Mouse (Mus musculus) adrenal gland, postnatal 4 days (tissue): ENCODE data around the gene 1700092M07Rik. TPM values are rescaled to one million over a fixed set of nuclear protein-coding genes. Genes with fewer than 3 reads are reported as not detected.

Experiments
- DNase-seq, 2 experiments: peaks; one replicate each; pipeline ENCODE4 v3.0.0; 2021 to 2022; ENCODE audit warnings: low spot score in 2 of 2, mixed read lengths in 2 of 2
- total RNA-seq, 2 experiments: library from RNA; stranded (reverse); gene quantifications; 2 replicates each; pipeline ENCODE4 v1.2.3; 2021

1700092M07Rik gene
- total RNA-seq, 2 experiments from 2014 or later, result 2.3 to 2.5 TPM

- no peak for DNase-seq
Observed at GRCm38 (mm10) chr19:8739646-8740045, 872 bp upstream of the 1700092M07Rik start.

DNA sequence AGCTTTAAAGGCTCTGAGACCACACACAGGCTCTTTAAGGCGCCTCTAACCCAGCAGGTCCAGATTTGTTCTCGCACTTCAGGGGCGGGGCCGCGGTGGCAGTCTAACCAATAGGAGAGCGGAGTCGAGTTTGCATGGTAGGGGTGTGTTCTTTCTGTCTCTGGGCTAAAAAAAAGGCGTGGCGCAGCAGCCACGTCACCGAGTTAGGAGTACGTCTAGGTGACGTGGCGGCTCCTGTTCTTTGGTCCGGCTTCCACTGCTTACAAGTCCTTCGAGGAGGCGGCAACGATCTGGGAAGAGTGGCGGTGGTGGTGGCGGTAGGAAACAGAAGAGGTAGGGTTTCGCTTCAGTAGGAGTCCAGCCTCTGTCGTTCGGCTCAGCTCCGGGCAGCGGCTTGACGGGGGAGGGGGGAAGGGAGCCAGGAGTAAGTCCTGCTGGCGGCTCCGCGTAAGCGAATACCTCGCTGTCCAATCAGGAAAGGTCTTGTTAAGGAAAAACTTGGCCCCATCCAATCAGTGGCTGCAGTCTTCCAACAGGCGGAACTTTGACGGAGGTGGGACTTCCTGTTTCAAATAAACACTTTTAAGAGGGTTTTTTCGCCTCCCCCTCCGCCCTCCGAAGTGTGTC, 838 bp downstream of the 1700092M07Rik start, which contains the start of gene Stx5a:
Gene Stx5a, plus strand, starts transcription at position 171 of the 627 bp plus-strand sequence.
- peak; percentile 69 to 92 for DNase-seq

DNA sequence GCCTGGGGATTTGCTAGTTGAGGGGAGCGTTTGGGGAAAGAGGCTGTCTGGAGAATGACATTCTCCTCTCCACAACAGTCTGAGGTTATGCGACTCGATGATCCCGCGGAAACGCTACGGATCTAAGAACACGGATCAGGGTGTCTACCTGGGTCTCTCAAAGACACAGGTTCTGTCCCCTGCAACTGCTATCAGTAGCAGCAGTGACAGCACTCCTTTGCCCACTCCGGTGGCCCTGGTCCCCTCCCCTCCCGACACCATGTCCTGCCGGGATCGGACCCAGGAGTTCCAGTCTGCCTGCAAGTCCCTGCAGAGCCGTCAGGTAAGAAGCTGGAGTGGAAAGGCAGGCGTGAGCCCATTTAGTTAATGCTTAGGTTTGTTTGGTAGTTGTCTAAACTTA, 1.7 kb downstream of the 1700092M07Rik start:
- no peak for DNase-seq

DNA sequence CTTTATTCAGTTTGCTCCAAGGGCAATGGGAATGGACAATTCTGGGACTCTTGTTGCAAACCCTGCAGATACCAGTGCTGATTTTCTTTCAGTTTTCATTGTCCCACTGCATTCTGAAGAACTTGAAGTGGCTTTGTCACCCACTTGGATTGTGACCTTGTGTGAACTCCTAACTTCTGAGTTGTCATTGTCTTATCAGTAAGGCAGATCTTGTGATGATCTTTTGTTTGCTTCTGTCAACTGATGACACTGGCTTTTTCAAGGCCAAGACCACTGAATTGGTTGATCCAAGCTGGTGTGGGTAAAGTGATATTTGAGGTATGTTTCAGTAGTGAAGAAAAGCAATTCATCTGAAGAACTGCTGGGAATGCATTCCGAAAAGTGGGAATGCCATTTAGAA, 4.9 kb downstream of the 1700092M07Rik start:
- DNase-seq, result no peak

DNA sequence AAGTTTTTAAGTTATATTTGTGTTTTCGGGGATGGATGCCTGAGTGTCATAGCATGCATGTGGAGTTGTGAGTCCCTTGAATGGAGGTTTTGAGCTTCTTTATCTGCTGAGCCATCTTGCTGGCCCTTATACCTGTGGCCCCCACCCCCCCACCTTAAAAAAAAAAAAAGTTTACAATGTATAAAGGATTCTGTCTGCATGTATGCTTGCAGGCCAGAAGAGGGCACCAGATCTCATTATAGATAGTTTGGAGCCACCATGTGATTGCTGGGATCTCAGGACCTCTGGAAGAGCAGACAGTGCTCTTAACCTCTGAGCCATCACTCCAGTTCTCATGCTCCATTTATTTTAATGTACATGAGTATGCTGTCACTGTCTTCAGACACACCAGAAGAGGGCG, 6.8 kb downstream of the 1700092M07Rik start:
- DNase-seq, result no peak

DNA sequence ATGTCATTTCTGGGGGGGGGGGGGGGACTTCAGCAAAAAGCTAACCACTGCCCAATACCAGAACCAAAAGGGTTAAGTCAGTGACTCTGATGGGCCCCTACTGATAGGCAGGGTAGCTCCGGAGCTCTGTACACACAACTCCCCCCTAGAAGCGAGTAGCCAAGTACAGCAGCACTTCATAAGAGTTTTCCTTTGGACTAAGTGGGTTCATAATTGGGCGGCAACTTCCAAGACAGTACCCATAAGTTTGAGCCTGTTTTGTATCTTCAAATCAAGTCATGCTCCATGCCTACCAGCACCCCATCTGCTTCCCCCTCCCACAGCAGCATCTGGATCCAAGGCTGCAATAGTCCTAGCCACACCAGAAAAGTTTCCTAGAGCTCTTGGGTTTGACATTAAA, 15.1 kb downstream of the 1700092M07Rik start:
- no peak for DNase-seq

DNA sequence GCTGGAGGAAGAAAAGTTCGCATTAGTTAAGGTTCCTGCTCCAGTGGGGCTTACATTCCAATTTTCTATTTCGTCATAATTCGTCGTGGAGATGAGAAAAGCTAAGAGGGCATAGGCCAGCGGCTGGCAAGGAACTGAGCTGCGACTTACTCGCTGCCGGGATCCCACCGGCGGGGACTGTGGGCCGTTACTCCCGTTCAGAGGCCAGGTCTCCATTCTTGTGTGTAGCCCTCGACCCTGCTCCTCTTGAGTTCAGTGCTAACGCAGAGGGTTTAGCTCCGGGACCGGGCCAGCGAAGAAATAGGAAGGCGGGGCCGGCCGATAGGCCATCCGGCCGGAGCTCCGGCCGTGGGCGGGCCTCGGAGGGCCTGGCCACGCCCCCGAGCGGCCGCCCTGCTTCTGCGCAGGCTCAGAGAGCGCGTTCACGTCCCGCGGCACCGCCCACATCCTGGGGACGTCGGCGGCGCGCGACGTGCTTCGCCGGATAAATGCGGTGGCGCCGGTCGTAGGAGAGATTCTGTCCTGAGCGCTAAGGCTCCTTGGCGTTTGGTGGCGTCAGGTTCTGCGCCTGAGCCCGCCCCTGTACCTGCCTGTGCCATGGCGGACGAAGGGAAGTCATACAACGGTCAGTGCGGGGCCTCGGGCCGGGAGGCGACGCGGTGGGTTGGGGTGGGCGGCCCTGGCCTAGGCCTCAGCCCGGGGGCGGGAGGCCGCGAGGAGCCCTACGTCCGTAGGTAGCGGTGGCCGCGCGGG, 16.3 kb downstream of the 1700092M07Rik start, which contains the start of gene Nxf1:
Gene Nxf1, plus strand, starts transcription at position 439 of the 753 bp plus-strand sequence.
- peak; percentile 81 to 89 for DNase-seq

DNA sequence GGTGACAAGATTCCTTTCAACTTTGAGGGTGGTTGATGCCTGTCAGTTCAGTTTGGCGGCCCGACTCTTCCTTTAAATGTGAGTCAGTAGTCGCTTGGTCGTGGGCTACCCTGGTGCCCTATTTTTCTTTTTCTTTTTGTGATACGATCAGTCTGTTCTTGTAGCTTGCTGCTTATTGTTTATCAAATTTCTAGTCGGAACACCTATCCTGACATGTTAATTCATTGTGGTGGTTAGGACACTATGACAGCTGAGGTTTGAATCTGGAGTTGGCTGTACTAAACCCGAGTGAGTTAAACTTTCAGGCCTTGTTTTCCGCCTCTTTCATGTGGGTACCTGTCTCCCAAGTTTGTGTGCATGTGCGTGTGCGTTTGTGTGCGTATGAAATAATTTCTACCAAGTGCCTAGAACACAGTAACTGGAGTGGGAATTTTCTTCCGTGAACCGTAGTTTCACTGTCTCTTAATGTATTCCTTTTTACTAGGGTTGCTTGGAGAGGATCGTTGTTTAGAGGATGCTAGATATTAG, 17.0 kb downstream of the 1700092M07Rik start:
- DNase-seq, result no peak

- DNase-seq, result no peak
Observed at GRCm38 (mm10) chr19:8758899-8759298, 18.4 kb downstream of the 1700092M07Rik start.

GRCm38 (mm10) chr19:8760757-8761156, 20.2 kb downstream of the 1700092M07Rik start:
- no peak for DNase-seq

- no peak for DNase-seq
Observed at GRCm38 (mm10) chr19:8763276-8763675, 22.8 kb downstream of the 1700092M07Rik start.

- DNase-seq, result no peak
Observed at GRCm38 (mm10) chr19:8765562-8765961, 25.0 kb downstream of the 1700092M07Rik start.

DNA sequence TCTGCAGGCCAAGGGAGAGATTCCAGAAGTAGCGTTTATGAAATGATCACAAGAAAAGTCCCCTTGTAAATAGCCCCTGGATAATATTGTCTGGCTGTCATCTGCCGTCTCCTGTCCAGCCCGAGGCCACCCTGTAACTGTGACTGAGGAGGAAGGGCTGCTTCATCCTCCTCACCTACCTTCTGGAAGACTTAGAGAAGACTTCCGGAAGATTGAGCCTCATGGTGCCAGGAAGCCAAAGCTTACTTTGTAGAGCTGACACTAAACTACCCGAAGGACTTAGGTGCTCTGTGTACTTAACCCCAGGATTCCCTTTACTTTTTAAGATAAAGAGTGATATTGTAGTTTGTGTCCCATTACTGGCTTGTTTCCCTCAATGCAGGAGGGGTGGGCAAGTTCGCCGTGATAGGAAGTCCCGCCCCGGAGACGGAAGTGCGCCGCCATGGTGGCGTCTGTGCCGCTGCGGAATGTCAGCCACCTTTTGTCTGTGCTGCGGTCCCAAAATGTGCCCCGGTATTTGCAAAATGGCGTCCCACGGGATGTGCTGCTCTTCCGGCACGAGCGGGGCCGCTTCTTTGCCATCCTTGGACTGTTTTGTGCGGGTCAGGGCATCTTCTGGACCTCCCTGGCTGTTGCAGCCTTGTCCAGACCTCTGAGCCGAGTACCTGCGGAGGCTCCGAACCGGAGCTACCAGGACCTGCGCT, 30.2 kb downstream of the 1700092M07Rik start, which contains the start of gene Tmem223:
Gene Tmem223, plus strand, starts transcription at position 430 of the 704 bp plus-strand sequence.
- DNase-seq, result peak; percentile 73 to 74

- no peak for DNase-seq
Observed at GRCm38 (mm10) chr19:8772996-8773395, 32.5 kb downstream of the 1700092M07Rik start.

- DNase-seq, result no peak
Observed at GRCm38 (mm10) chr19:8773409-8773808, 32.9 kb downstream of the 1700092M07Rik start.

- peak; percentile 83 to 94 for DNase-seq
Observed at GRCm38 (mm10) chr19:8774086-8774835, 33.7 kb downstream of the 1700092M07Rik start, which contains the start of gene Tmem179b. Tmem179b (minus strand) TSS chr19:8774467.

GRCm38 (mm10) chr19:8774951-8775421, 34.5 kb downstream of the 1700092M07Rik start:
- no peak for DNase-seq

DNA sequence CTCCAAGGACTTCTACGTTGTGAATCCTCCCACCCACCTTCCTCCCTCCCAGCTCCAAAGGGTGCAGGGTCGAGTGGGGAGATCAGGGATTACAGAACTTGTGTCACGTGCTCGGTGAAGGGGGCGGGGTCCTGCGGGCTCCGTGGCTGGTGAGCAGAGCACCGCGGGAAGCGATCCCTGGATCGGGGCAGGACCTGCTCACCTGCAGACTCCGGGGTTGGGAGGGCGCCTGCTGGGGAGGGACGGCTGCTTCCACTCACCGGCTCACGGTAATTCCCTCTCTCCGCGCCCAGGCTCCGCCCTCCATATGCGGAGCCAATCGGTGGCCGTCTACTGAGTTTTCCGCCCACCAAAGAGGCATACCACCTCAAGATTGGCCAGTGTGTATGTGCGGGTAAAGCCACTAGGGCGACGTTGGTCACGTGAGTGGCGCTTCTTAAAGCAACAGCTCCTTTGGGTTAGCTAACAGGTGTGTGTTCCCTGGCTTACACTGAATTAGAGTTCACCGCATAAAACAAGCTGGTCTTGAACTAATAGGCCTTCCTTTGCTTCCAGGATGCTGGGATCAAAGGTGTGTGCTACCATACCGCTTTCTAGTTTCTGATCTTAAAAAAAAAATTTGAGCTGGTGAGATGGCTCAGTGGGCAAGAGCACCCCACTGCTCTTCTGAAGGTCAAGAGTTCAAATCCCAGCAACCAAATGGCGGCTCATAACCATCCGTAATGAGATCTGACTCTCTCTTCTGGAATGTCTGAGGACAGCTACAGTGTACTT, 45.7 kb downstream of the 1700092M07Rik start, which contains the start of gene Taf6l:
Gene Taf6l, minus strand, starts transcription at position 410 of the 774 bp plus-strand sequence.
- peak; percentile 68 to 82 for DNase-seq

DNA sequence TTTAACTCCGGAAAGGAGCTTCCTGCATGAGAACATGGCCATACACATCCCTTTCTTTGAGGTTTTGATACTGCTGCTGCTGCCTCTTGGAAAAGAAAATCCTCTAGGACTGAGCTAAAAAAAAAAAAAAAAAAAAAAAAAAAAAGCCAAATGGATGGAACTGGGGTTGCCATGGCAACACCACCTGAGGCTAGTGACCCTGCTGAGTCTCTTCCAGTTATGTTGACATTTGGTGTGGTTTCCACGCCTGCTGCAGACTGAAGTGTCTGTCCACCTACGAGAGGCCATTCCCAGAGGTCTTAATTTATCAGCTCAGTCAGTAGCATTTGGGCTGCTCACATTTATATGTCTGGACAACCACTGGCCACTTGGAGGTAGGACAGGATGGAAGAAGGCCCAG, 48.0 kb downstream of the 1700092M07Rik start:
- DNase-seq, result no peak

DNA sequence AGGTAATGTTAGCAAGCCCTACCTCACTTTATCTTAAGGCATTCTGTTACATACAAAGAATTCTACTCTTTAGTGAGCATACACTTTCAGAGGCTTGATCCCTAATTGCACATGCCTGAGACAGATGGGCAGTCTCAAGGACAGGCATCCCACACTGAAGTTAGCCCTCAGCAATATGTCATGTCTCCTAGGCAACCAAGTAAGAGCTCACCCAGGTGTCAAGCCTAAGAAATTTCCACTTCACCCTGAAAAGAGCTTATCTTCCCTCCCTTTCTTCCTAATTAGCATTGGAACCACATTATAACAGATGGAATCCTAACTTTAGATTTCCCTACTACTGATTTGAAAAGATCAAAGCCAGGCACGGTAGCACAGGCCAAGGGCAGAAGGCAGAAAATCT, 48.7 kb downstream of the 1700092M07Rik start:
- no peak for DNase-seq
